Mouse (Mus musculus) lung, postnatal 0 days (tissue): ENCODE results near the gene Gtf3c2. TPM values are rescaled to one million over a fixed set of nuclear protein-coding genes. Genes with fewer than 3 reads are reported as not detected.

Experiments
- ATAC-seq: fragments of 200-750 bp; cut with Nextera tagmentation; 2 replicates; pipeline ENCODE4 v1.8.0; 2017; ENCODE audit warnings: moderate library complexity
- DNase-seq: peaks from one replicate; pipeline ENCODE4 v3.0.0-alpha.2; 2016; ENCODE audit warnings: low spot score
- H3K27ac ChIP-seq: fragments of 300-500 bp; sonication (generic); 2 replicates; pipeline ENCODE4 v1.5.1; 2014; ENCODE audit warnings: antibody characterized with exemption, mild to moderate bottlenecking, low read length, mixed read lengths
- H3K27me3 ChIP-seq: fragments of 300-500 bp; sonication (generic); replicated peaks from 2 replicates; pipeline ENCODE4 v1.6.1; 2014; ENCODE audit warnings: low read length, mixed read lengths; ENCODE audit not compliant: insufficient read depth
- H3K36me3 ChIP-seq: fragments of 300-500 bp; sonication (generic); 2 replicates; pipeline ENCODE4 v1.6.1; 2014; ENCODE audit warnings: low read length, mixed read lengths; ENCODE audit not compliant: insufficient read depth
- H3K4me1 ChIP-seq: fragments of 300-500 bp; sonication (generic); 2 replicates; pipeline ENCODE4 v1.6.1; 2014; ENCODE audit warnings: antibody characterized with exemption, low read depth, low read length, mixed read lengths; ENCODE audit not compliant: insufficient read depth
- H3K4me2 ChIP-seq: fragments of 300-500 bp; sonication (generic); replicated peaks from 2 replicates; pipeline ENCODE4 v1.6.1; 2014; ENCODE audit warnings: low read depth, mild to moderate bottlenecking, low read length, moderate library complexity, mixed read lengths
- H3K4me3 ChIP-seq: fragments of 300-500 bp; sonication (generic); 2 replicates; pipeline ENCODE4 v1.5.1; 2014; ENCODE audit warnings: low read depth, low read length
- H3K9ac ChIP-seq: fragments of 300-500 bp; sonication (generic); replicated peaks from 2 replicates; pipeline ENCODE4 v1.6.1; 2014; ENCODE audit warnings: low read depth, mild to moderate bottlenecking
- H3K9me3 ChIP-seq: fragments of 300-500 bp; sonication (generic); 2 replicates; pipeline ENCODE4 v1.6.1; 2016; ENCODE audit warnings: low read length, mixed read lengths
- CTCF ChIP-seq: IDR thresholded peaks from 2 replicates; pipeline ENCODE4 v1.5.1; 2016; ENCODE audit warnings: antibody characterized with exemption, mild to moderate bottlenecking
- EP300 ChIP-seq: IDR thresholded peaks from 2 replicates; pipeline ENCODE4 v1.6.1; 2016; ENCODE audit warnings: antibody characterized with exemption, mild to moderate bottlenecking, control low read depth
- WGBS: fragments of 180-500 bp; shearing (Covaris S2); extraction: QIAGEN DNeasy Blood & Tissue Kit; methylation state at CpG from one replicate; pipeline ENCODE4 v1.1.7; 2014; 5-methylcytosine and 5-hydroxymethylcytosine counted together
- polyA plus RNA-seq: library from polyadenylated mRNA; unstranded; fragments of >200 nt; fragmentation: Nextera tagmentation; extraction: Ambion mirVana; gene quantifications from 2 replicates; pipeline ENCODE4 v1.2.1, GENCODE M21; 2015

Gene Gtf3c2
- polyA plus RNA-seq = 24.2 and 26.2 TPM in 2 replicates

DNA sequence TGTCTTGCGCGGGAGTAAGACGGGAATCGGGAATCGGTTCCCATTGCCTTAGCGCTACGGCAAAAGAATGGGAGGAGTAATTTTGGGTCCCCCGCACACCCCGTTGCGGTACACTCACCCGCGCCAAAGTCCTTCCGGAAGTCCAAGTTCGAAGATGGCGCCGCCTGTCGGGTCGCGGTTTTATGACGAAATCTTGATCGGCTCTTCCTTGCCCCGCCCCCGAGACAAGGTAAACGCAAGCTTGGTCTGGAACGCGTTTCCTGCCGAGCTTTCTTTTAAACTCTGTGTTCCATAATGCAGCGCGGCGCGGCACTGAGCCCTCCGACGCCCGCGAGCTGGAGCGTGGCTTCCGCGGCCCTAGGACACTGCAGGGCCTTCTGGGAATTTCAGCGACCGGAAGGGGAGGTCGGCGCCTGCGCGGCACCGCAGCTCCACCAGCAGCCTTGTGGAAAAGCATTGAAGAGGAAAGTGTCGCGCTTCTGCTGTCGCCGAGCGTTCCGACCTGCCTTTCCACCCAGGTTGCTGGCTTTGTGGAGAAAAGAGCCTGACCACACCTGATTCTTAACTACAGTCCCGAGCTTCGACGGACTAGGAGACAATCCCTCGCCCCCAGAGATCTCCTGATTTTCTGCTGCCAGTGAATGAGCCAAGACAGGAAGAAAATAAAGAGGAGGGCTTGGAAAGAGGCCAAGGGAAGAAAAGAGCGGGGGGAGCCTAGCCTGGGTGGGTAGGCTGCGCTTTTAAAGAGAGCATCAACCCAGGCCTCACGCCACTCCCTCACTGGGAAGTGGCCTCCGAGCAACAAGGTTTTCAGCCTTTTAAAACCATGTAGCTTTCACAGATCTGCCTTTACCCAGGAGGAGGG is at the start of gene Gtf3c2, which contains the start of gene Gm29609:
Gene Gtf3c2 (minus strand): TSS at position 379 of the 865 bp plus-strand sequence.
Gene Gm29609 (minus strand): TSS at position 146 of the 865 bp plus-strand sequence.
- ATAC-seq = peak; percentile 98
- H3K9ac ChIP-seq = peak within 1 kb of the TSS; percentile 71

DNA sequence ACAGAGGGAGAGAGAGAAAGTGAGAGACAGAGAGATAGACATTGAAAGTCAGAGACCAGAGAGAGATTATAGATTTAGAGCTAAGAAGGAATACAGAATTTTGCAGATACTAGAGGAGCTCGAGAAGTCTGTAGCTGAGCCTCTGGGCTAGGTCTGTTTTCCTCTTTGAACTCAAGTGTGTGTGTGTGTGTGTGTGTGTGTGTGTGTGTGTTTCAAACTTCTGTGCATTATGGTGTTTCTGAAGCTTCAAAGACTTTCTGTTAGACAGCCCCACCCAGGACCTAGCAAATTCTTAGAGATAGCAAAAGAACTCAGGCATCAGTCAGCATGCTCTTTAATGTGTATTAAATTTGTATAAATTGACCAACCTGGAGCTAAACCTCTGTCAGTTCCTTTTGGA is 46.7 kb upstream of the Gtf3c2 start:
- no peak for TF ChIP-seq CTCF
- no peak for TF ChIP-seq EP300
- WGBS = 67% methylated on average over 1 of the region's 1 CpGs
- no peaks in the 10 kb centered on the region for H3K4me1 ChIP-seq
- no peak overlapping the region for H3K9ac ChIP-seq
- no peak overlapping the region for H3K4me3 ChIP-seq
- H3K4me2 ChIP-seq = no peak overlapping the region
- H3K27ac ChIP-seq = no peak overlapping the region
- no peaks in the 10 kb centered on the region for H3K36me3 ChIP-seq
- H3K27me3 ChIP-seq = no peaks in the 10 kb centered on the region
- DNase-seq (no peak), ATAC-seq (no peak)
- no peaks in the 10 kb centered on the region for H3K9me3 ChIP-seq

More for the DNA sequence above, at the start of gene Gtf3c2, which contains the start of gene Gm29609:
- peak within 1 kb of the TSS; percentile 66 for H3K4me2 ChIP-seq
- TF ChIP-seq EP300 (peak; percentile 49), CTCF (peak; percentile 31; the same call in 1 of the 2 replicates)
- no peaks in the 10 kb centered on the region for H3K9me3 ChIP-seq
- under 1% methylated on average over 59 of the region's 59 CpGs for WGBS
- H3K4me1 ChIP-seq = no peaks in the 10 kb centered on the region
- peak within 1 kb of the TSS; percentile 98 for H3K27ac ChIP-seq
- no peaks in the 10 kb centered on the region for H3K36me3 ChIP-seq
- H3K4me3 ChIP-seq = peak within 1 kb of the TSS; percentile 80
- no peaks in the 10 kb centered on the region for H3K27me3 ChIP-seq
- DNase-seq = peak; percentile 98

DNA sequence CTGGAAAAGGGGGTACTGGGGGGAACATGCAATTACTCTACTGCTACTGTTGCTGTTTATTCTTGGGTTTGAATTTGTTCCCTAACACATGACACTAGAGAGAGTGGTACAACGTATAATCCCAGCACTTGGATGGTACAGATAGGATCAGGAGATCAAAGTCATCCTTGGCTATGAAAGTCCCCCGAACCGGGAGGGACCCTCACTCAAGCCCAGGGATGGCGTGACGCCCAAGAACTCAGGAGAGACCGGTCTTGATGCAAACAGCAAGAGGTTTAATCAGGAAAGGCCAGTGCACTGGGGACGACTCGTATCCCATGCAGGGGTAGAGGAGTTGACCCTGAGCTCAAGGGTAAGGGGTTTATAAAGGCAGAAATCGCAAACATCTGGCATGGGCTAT is 42.8 kb upstream of the Gtf3c2 start:
- H3K4me3 ChIP-seq = no peak overlapping the region
- TF ChIP-seq EP300 (no peak), CTCF (no peak)
- H3K27me3 ChIP-seq = no peaks in the 10 kb centered on the region
- ATAC-seq = no peak
- no peaks in the 10 kb centered on the region for H3K36me3 ChIP-seq
- DNase-seq = no peak
- no peak overlapping the region for H3K27ac ChIP-seq
- H3K9me3 ChIP-seq = no peaks in the 10 kb centered on the region
- WGBS = 93% methylated on average over 9 of the region's 9 CpGs
- no peak overlapping the region for H3K9ac ChIP-seq
- H3K4me1 ChIP-seq = no peaks in the 10 kb centered on the region; the same call in 1 of the 2 replicates
- H3K4me2 ChIP-seq = no peak overlapping the region

DNA sequence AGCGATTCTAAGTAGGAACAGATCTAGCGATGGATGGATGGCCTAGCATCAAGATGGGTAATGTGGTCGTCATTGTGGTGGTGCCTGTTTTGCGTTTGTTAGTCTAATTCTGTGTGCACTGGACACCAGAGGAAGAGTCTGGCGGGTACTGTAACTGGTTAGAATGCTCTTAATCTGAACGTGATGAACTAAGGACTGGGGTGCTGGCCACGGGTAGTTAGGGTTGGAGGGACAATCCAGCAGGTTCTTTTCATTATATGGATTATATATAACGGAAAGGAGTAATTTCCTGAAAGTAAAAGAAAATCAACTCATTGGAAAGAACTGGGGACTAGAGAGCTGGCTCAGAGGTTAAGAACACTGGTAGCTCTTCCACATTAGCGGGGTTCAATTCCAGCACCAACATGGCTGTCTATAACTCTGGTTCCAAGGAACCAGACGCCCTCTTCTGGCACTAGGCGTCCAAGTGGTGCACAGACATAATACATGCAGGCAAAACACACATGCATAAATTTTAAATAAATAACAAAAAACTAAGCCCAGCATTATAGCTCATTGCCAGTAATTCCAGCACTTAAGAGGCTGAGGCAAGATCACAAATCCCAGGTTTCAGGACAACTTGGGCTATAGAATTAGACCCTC is 41.5 kb upstream of the Gtf3c2 start:
- H3K4me2 ChIP-seq = peak overlapping the region; percentile 96
- DNase-seq = peak; percentile 68
- no peaks in the 10 kb centered on the region; the same call in 1 of the 2 replicates for H3K4me1 ChIP-seq
- H3K36me3 ChIP-seq = no peaks in the 10 kb centered on the region
- H3K9ac ChIP-seq = peak overlapping the region; percentile 74
- no peak for ATAC-seq
- no peaks in the 10 kb centered on the region for H3K27me3 ChIP-seq
- H3K9me3 ChIP-seq = no peaks in the 10 kb centered on the region
- TF ChIP-seq EP300 = no peak
- peak; percentile 70 for TF ChIP-seq CTCF
- peak overlapping the region; percentile 86 for H3K27ac ChIP-seq
- peak overlapping the region; percentile 76 for H3K4me3 ChIP-seq
- 14% methylated on average over 11 of the region's 11 CpGs for WGBS

DNA sequence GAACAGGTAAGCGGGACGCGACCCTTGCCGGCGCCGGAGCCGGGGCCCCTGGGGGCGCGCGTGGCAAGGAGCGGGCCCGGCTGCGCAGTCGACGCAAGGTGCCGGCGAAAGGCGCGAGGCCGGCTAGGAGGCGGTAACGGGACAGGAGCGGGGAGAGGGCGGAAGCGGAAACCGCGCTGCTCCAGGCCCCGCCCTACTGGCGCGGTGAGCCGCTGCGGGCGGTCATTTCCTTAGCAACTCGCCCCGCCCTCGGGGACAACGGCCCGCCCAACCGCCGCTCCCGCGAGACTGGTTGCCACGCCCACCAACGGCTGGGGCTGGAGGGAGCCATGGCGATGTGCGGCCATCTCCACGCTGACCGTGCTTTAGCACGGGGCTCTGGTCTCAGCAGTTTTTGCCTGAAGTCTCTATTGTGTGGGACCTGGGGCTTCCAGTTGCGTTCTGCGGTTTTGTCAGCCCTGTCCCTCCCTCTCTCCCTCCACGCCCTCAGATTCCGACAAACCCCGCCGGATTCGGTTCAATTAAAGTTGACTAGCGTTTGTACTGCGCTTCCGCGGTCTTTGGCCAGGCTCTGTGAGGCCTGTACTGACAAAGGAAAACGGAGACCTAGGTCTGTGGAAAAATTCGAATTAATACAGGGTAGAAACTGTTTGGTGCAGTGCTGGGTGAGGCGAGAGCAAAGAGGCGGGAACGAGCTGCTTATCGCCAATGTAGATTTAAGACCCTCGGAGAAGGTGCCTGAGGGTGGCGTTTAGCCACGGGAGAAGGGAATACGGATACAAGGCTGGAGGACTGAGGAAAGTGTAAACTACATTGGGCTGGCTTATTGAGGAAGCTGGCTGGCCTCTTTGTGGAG is 40.7 kb upstream of the Gtf3c2 start, which contains the start of gene Ppm1g:
Gene Ppm1g (minus strand): TSS at position 240 of the 856 bp plus-strand sequence.
- Histone ChIP-seq H3K4me1 (no peaks in the 10 kb centered on the region; the same call in 1 of the 2 replicates), H3K4me3 (peak within 1 kb of the TSS; percentile 76), H3K9me3 (no peaks in the 10 kb centered on the region), H3K4me2 (peak within 1 kb of the TSS; percentile 96), H3K36me3 (no peaks in the 10 kb centered on the region), H3K27ac (peak within 1 kb of the TSS; percentile 86), H3K9ac (peak within 1 kb of the TSS; percentile 74), H3K27me3 (no peaks in the 10 kb centered on the region)
- peak; percentile 98 for ATAC-seq
- under 1% methylated on average over 68 of the region's 70 CpGs for WGBS
- peak; percentile 98 for DNase-seq
- TF ChIP-seq CTCF (peak; percentile 21), EP300 (no peak)
